ENCODE assay signal across 10 mouse cellular contexts in genomic region chr17:35064378-35064877, GRCm38 (mm10). TPM values are rescaled to one million over a fixed set of nuclear protein-coding genes. Genes with fewer than 3 reads are reported as not detected.
A peak's percentile ranks its signal among the peaks of the same experiment; 100 is the strongest.
DNase-seq lines count a peak whose midpoint lies in the region; ATAC-seq and TF ChIP-seq lines count a peak whose summit lies in the region.
"Had no signal": no experiment of that assay in that cellular context is flagged by ENCODE, and none has a peak within 500 bp of the region (broad histone marks: within the 10 kb centered on the region; RNA-seq: fewer than 3 reads in every experiment).

No protein-coding gene starts in this region.

- in situ Hi-C loops in ES-E14 (cut with MboI; ENCODE audit: low sequenced_read_pairs in 2 of 2, unreplicated experiment in 2 of 2) = no loop called here

- WGBS in heart, embryonic 15.5 days = 33% methylated on average over 10 of the region's 10 CpGs
- WGBS in embryonic facial prominence, embryonic 11.5 days = 29% methylated on average over 10 of the region's 10 CpGs
- 26% methylated on average over 10 of the region's 10 CpGs for WGBS in limb, embryonic 13.5 days

- no peak for DNase-seq in heart, postnatal 4 days
- no peak for DNase-seq in ES-E14 (ENCODE audit: low read depth, low spot score)
- no peak for DNase-seq in embryonic facial prominence, embryonic 11.5 days (ENCODE audit: low spot score)
- no peak for DNase-seq in left cerebral cortex, adult 8-10 months (ENCODE audit: low spot score in 2 of 2)
- no peak for DNase-seq in urinary bladder, adult 2 months (ENCODE audit: low spot score)
- DNase-seq in embryo, embryonic 11 days = no peak

- H3K4me2 ChIP-seq in heart, embryonic 15.5 days = peak overlapping the region; percentile 78
- H3K4me2 ChIP-seq in embryonic facial prominence, embryonic 11.5 days (ENCODE audit: low read depth, low read length) = no peak overlapping the region; the same call in 1 of the 2 replicates
- peak overlapping the region; percentile 67 for H3K4me2 ChIP-seq in limb, embryonic 13.5 days (replicated peaks)

- no peak for ATAC-seq in heart, embryonic 15.5 days (replicated peaks; ENCODE audit: insufficient number of reproducible peaks, insufficient read depth, low FRiP score, low read depth)
- no peak for ATAC-seq in embryonic facial prominence, embryonic 11.5 days (replicated peaks; ENCODE audit: insufficient number of reproducible peaks, low FRiP score, low TSS enrichment, low read depth)
- no peak for ATAC-seq in limb, embryonic 13.5 days (ENCODE audit: low FRiP score, low read depth)
- ATAC-seq: inflammation-experienced regulatory T-cells, adult 6 months had no signal

- H3K4me3 ChIP-seq in heart, embryonic 15.5 days = peak overlapping the region; percentile 47
- H3K4me3 ChIP-seq in ES-E14 (ENCODE audit: insufficient read depth in 1 of 2, low read depth in 1 of 2, low read length in 2 of 2, poor library complexity in 1 of 2, severe bottlenecking in 1 of 2) = peak overlapping the region; percentile 29 to 64; a peak in 3 of 4 replicates
- H3K4me3 ChIP-seq in embryonic facial prominence, embryonic 11.5 days (ENCODE audit: low read depth, low read length) = peak overlapping the region; percentile 27; the same call in 1 of the 2 replicates
- H3K4me3 ChIP-seq in limb, embryonic 13.5 days = peak overlapping the region; percentile 40

- 0 out of 2 replicates have a peak overlapping the region, but pooled peaks have one; percentile 34 for H3K27ac ChIP-seq in heart, embryonic 15.5 days
- H3K27ac ChIP-seq in ES-E14 (ENCODE audit: insufficient read depth, low read depth, low read length, poor library complexity, severe bottlenecking) = peak overlapping the region; percentile 55
- H3K27ac ChIP-seq in embryonic facial prominence, embryonic 11.5 days (replicated peaks; ENCODE audit: low read depth, low read length) = no peak overlapping the region
- no peak overlapping the region for H3K27ac ChIP-seq in limb, embryonic 13.5 days

- no peaks in the 10 kb centered on the region for H3K9me3 ChIP-seq in heart, embryonic 15.5 days (replicated peaks)
- no peaks in the 10 kb centered on the region for H3K9me3 ChIP-seq in ES-E14 (ENCODE audit: control insufficient read depth, insufficient read depth, low read depth, low read length)
- H3K9me3 ChIP-seq in embryonic facial prominence, embryonic 11.5 days (replicated peaks; ENCODE audit: control insufficient read depth, low read length) = no peaks in the 10 kb centered on the region
- no peaks in the 10 kb centered on the region for H3K9me3 ChIP-seq in limb, embryonic 13.5 days
- H3K9me3 ChIP-seq: G1E had no signal

- peaks cover 13% of the 10 kb centered on the region; the same call in 1 of the 2 replicates for H3K36me3 ChIP-seq in heart, embryonic 15.5 days
- peaks cover 10% of the 10 kb centered on the region; the same call in 1 of the 2 replicates for H3K36me3 ChIP-seq in ES-E14 (ENCODE audit: control insufficient read depth, insufficient read depth, low read length, poor library complexity, severe bottlenecking)
- peaks cover 9% of the 10 kb centered on the region for H3K36me3 ChIP-seq in embryonic facial prominence, embryonic 11.5 days (replicated peaks; ENCODE audit: control insufficient read depth, insufficient read depth, low read depth, low read length)
- peaks cover 33% of the 10 kb centered on the region for H3K36me3 ChIP-seq in limb, embryonic 13.5 days

- H3K9ac ChIP-seq in heart, embryonic 15.5 days = 0 out of 2 replicates have a peak overlapping the region, but pooled peaks have one; percentile 34
- H3K9ac ChIP-seq in ES-E14 (ENCODE audit: insufficient read depth, low read depth, low read length, poor library complexity, severe bottlenecking) = no peak overlapping the region
- no peak overlapping the region; the same call in 1 of the 2 replicates for H3K9ac ChIP-seq in embryonic facial prominence, embryonic 11.5 days (replicated peaks; ENCODE audit: low read length)
- H3K9ac ChIP-seq in limb, embryonic 13.5 days = peak overlapping the region; percentile 46; the same call in 1 of the 2 replicates

- peaks cover 51% of the 10 kb centered on the region for H3K27me3 ChIP-seq in heart, embryonic 15.5 days
- peaks cover 14% of the 10 kb centered on the region for H3K27me3 ChIP-seq in embryonic facial prominence, embryonic 11.5 days (ENCODE audit: control insufficient read depth, insufficient read depth, low read length)
- peaks cover 68% of the 10 kb centered on the region for H3K27me3 ChIP-seq in limb, embryonic 13.5 days

- peaks cover 35% of the 10 kb centered on the region for H3K4me1 ChIP-seq in heart, embryonic 15.5 days (replicated peaks)
- H3K4me1 ChIP-seq in ES-E14 (ENCODE audit: control insufficient read depth in 2 of 2, insufficient read depth in 2 of 2, low read length in 2 of 2, poor library complexity in 1 of 2) = peaks cover 6 to 34% of the 10 kb centered on the region in 2 experiments
- H3K4me1 ChIP-seq in embryonic facial prominence, embryonic 11.5 days (ENCODE audit: control insufficient read depth, insufficient read depth, low read length) = peaks cover 13% of the 10 kb centered on the region
- H3K4me1 ChIP-seq in limb, embryonic 13.5 days = peaks cover 37% of the 10 kb centered on the region

TF ChIP-seq in ES-E14, 5 proteins besides CTCF, POLR2A, EP300 and RAD21:
- no peak for TF ChIP-seq ZC3H11A (IDR thresholded peaks at IDR 0.05; ENCODE audit: borderline replicate concordance, low read depth, low read length)
- no peak for TF ChIP-seq MAFK (IDR thresholded peaks at IDR 0.05; ENCODE audit: insufficient read depth, low read depth, low read length)
- no peak for TF ChIP-seq HCFC1 (IDR thresholded peaks at IDR 0.05; ENCODE audit: borderline replicate concordance, insufficient read depth, low read length)

RNA-seq across cellular contexts. Expression of gene Ly6g6c, which starts 0.8 kb away (rescaled TPM):
- 0.14 TPM in 1 of 2 replicates, not detected in the other for polyA plus RNA-seq in heart, embryonic 15.5 days (2015; fragmentation: Nextera tagmentation; extraction: Ambion mirVana)
- not detected for total RNA-seq in heart, postnatal 4 days (2021)
- not detected in 2 replicates for total RNA-seq in ES-E14 (2012; rRNA removed)
- polyA plus RNA-seq in embryonic facial prominence, embryonic 11.5 days (2014; fragmentation: Nextera tagmentation; extraction: Ambion mirVana) = 0.33 TPM in 1 of 2 replicates, not detected in the other
- 0.15 TPM in 1 of 2 replicates, not detected in the other for polyA plus RNA-seq in limb, embryonic 13.5 days (2015; fragmentation: Nextera tagmentation; extraction: Ambion mirVana)
- not detected for total RNA-seq in left cerebral cortex, adult 8-10 months (2022)
- polyA plus RNA-seq in urinary bladder, adult 2 months (2012; rRNA removed) = 0.26 and 0.37 TPM in 2 replicates
- polyA plus RNA-seq: G1E; inflammation-experienced regulatory T-cells, adult 6 months had no signal

RNA-seq across cellular contexts. Expression of gene Mpig6b, which starts 1.6 kb away (rescaled TPM):
- 0.77 and 0.81 TPM in 2 replicates for polyA plus RNA-seq in heart, embryonic 15.5 days (2015; fragmentation: Nextera tagmentation; extraction: Ambion mirVana)
- under 1 TPM in 1 of 2 experiments, not detected in 1; 0.47 TPM for total RNA-seq in heart, postnatal 4 days (2021)
- 0.26 TPM in 1 of 2 replicates, not detected in the other for total RNA-seq in ES-E14 (2012; rRNA removed)
- 0.74 and 1.2 TPM in 2 replicates for polyA plus RNA-seq in embryonic facial prominence, embryonic 11.5 days (2014; fragmentation: Nextera tagmentation; extraction: Ambion mirVana)
- polyA plus RNA-seq in limb, embryonic 13.5 days (2015; fragmentation: Nextera tagmentation; extraction: Ambion mirVana) = 0.29 and 0.71 TPM in 2 replicates
- total RNA-seq in left cerebral cortex, adult 8-10 months (2022) = under 1 TPM in 1 of 4 experiments, not detected in 3; 0.15 TPM
- polyA plus RNA-seq in urinary bladder, adult 2 months (2012; rRNA removed) = 0.44 and 0.48 TPM in 2 replicates
- total RNA-seq: G1E had no signal
- polyA plus RNA-seq: G1E; inflammation-experienced regulatory T-cells, adult 6 months had no signal

RNA-seq across cellular contexts. Expression of gene Ddah2, which starts 5.6 kb away (rescaled TPM):
- 168 and 202 TPM in 2 replicates for polyA plus RNA-seq in heart, embryonic 15.5 days (2015; fragmentation: Nextera tagmentation; extraction: Ambion mirVana)
- total RNA-seq in heart, postnatal 4 days (2021) = 100 to 1,000 TPM; 104 to 106 TPM
- total RNA-seq in ES-E14 (2012; rRNA removed) = 45.0 and 57.5 TPM in 2 replicates
- polyA plus RNA-seq in embryonic facial prominence, embryonic 11.5 days (2014; fragmentation: Nextera tagmentation; extraction: Ambion mirVana) = 543 and 586 TPM in 2 replicates
- 423 and 428 TPM in 2 replicates for polyA plus RNA-seq in limb, embryonic 13.5 days (2015; fragmentation: Nextera tagmentation; extraction: Ambion mirVana)
- 10 to 100 TPM; 13.1 to 20.2 (median 14.8) TPM for total RNA-seq in left cerebral cortex, adult 8-10 months (2022)
- polyA plus RNA-seq in urinary bladder, adult 2 months (2012; rRNA removed) = 60.5 and 68.6 TPM in 2 replicates

RNA-seq across cellular contexts. Expression of gene Ly6g6e, which starts 12.3 kb away (rescaled TPM):
- polyA plus RNA-seq in heart, embryonic 15.5 days (2015; fragmentation: Nextera tagmentation; extraction: Ambion mirVana) = 0.29 and 0.31 TPM in 2 replicates
- total RNA-seq in heart, postnatal 4 days (2021) = not detected
- total RNA-seq in ES-E14 (2012; rRNA removed) = 13.4 and 36.1 TPM in 2 replicates
- 0.66 and 1.1 TPM in 2 replicates for polyA plus RNA-seq in embryonic facial prominence, embryonic 11.5 days (2014; fragmentation: Nextera tagmentation; extraction: Ambion mirVana)
- 2.0 and 3.4 TPM in 2 replicates for polyA plus RNA-seq in limb, embryonic 13.5 days (2015; fragmentation: Nextera tagmentation; extraction: Ambion mirVana)
- 1 to 10 TPM; 3.7 to 4.9 (median 4.0) TPM for total RNA-seq in left cerebral cortex, adult 8-10 months (2022)
- polyA plus RNA-seq in urinary bladder, adult 2 months (2012; rRNA removed) = 9.5 and 12.9 TPM in 2 replicates
- total RNA-seq: G1E had no signal
- polyA plus RNA-seq: inflammation-experienced regulatory T-cells, adult 6 months had no signal

RNA-seq across cellular contexts. Expression of gene Ly6g6d, which starts 13.4 kb away (rescaled TPM):
- 2.2 and 2.4 TPM in 2 replicates for polyA plus RNA-seq in heart, embryonic 15.5 days (2015; fragmentation: Nextera tagmentation; extraction: Ambion mirVana)
- 1 to 10 TPM; 1.6 to 2.4 TPM for total RNA-seq in heart, postnatal 4 days (2021)
- total RNA-seq in ES-E14 (2012; rRNA removed) = 1.6 and 4.9 TPM in 2 replicates
- polyA plus RNA-seq in embryonic facial prominence, embryonic 11.5 days (2014; fragmentation: Nextera tagmentation; extraction: Ambion mirVana) = 0.92 TPM in 1 of 2 replicates, not detected in the other
- 0.57 and 0.65 TPM in 2 replicates for polyA plus RNA-seq in limb, embryonic 13.5 days (2015; fragmentation: Nextera tagmentation; extraction: Ambion mirVana)
- 1 to 10 TPM in 3 of 4 experiments, under 1 TPM in 1; 0.70 to 1.8 (median 1.3) TPM for total RNA-seq in left cerebral cortex, adult 8-10 months (2022)
- 5.4 and 5.8 TPM in 2 replicates for polyA plus RNA-seq in urinary bladder, adult 2 months (2012; rRNA removed)
- total RNA-seq: G1E had no signal
- polyA plus RNA-seq: inflammation-experienced regulatory T-cells, adult 6 months had no signal

Comparison
In these comparisons a context has a peak if more than half of its experiments do, and no peak if none do; other contexts are left out.
1. H3K27ac ChIP-seq: peak in heart, embryonic 15.5 days (single experiment) and ES-E14 (single experiment); none in embryonic facial prominence, embryonic 11.5 days (single experiment) and limb, embryonic 13.5 days (single experiment).
2. H3K9ac ChIP-seq: peak in heart, embryonic 15.5 days (single experiment) and limb, embryonic 13.5 days (single experiment); none in ES-E14 (single experiment) and embryonic facial prominence, embryonic 11.5 days (single experiment).
3. Peak in every context shown above with its lines, with median percentiles within 50 percentile points of each other: H3K4me3 ChIP-seq.